Mouse (Mus musculus) layer of hippocampus, adult 11-12 months (tissue): ENCODE results near the gene 2610507B11Rik.
"Not testable (repeated sequence)": the region's sequence is repeated elsewhere in the genome, so short reads cannot be mapped to it uniquely, and the experiment has no call there.

Source experiments
- DNase-seq: peaks from one replicate; pipeline ENCODE4 v3.0.0; 2022; ENCODE audit warnings: low spot score

The 2610507B11Rik gene

GRCm38 (mm10) chr11:78261380-78262352, at the start of gene 2610507B11Rik:
Gene 2610507B11Rik, plus strand, starts transcription at chr11:78261752.
- peak; percentile 86 for DNase-seq

- DNase-seq = no peak
Observed at GRCm38 (mm10) chr11:78213086-78213817, 48.3 kb upstream of the 2610507B11Rik start.

- DNase-seq = no peak
Observed at GRCm38 (mm10) chr11:78215709-78216317, 45.7 kb upstream of the 2610507B11Rik start.

GRCm38 (mm10) chr11:78223586-78223985, 38.0 kb upstream of the 2610507B11Rik start:
- DNase-seq = no peak

- DNase-seq = no peak
Observed at GRCm38 (mm10) chr11:78231518-78231917, 30.0 kb upstream of the 2610507B11Rik start.

- peak; percentile 75 for DNase-seq
Observed at GRCm38 (mm10) chr11:78240193-78240857, 21.2 kb upstream of the 2610507B11Rik start.

GRCm38 (mm10) chr11:78245261-78245626, 16.3 kb upstream of the 2610507B11Rik start:
- DNase-seq = no peak

GRCm38 (mm10) chr11:78245627-78246317, 15.8 kb upstream of the 2610507B11Rik start, which contains the start of the genes Sdf2 and Supt6:
Gene Sdf2, plus strand, starts transcription at chr11:78245746.
Gene Supt6, minus strand, starts transcription at chr11:78245987.
- DNase-seq = peak; percentile 86

GRCm38 (mm10) chr11:78246318-78247011, 15.1 kb upstream of the 2610507B11Rik start:
- no peak for DNase-seq

- no peak for DNase-seq
Observed at GRCm38 (mm10) chr11:78247012-78247348, 14.6 kb upstream of the 2610507B11Rik start.

GRCm38 (mm10) chr11:78247727-78248140, 13.8 kb upstream of the 2610507B11Rik start:
- DNase-seq = no peak

- DNase-seq = no peak
Observed at GRCm38 (mm10) chr11:78256618-78257017, 4.9 kb upstream of the 2610507B11Rik start.

GRCm38 (mm10) chr11:78260489-78261258, 878 bp upstream of the 2610507B11Rik start:
- no peak for DNase-seq

- no peak for DNase-seq
Observed at GRCm38 (mm10) chr11:78262550-78262949, 998 bp downstream of the 2610507B11Rik start.

GRCm38 (mm10) chr11:78265571-78265970, 4.0 kb downstream of the 2610507B11Rik start:
- DNase-seq = no peak

GRCm38 (mm10) chr11:78271986-78272385, 10.4 kb downstream of the 2610507B11Rik start:
- peak; percentile 80 for DNase-seq

- no peak for DNase-seq
Observed at GRCm38 (mm10) chr11:78275596-78275995, 14.0 kb downstream of the 2610507B11Rik start.

GRCm38 (mm10) chr11:78276169-78276568, 14.6 kb downstream of the 2610507B11Rik start:
- DNase-seq = not testable (repeated sequence)

GRCm38 (mm10) chr11:78278853-78279252, 17.3 kb downstream of the 2610507B11Rik start:
- DNase-seq = no peak

GRCm38 (mm10) chr11:78279586-78279985, 18.0 kb downstream of the 2610507B11Rik start:
- DNase-seq = peak; percentile 58
